Mouse (Mus musculus): ENCODE measurements around the gene Trappc3l. TPM values are rescaled to one million over a fixed set of nuclear protein-coding genes. Genes with fewer than 3 reads are reported as not detected.

The Trappc3l gene
- total and polyA plus RNA-seq, 3 experiments = not detected

DNA sequence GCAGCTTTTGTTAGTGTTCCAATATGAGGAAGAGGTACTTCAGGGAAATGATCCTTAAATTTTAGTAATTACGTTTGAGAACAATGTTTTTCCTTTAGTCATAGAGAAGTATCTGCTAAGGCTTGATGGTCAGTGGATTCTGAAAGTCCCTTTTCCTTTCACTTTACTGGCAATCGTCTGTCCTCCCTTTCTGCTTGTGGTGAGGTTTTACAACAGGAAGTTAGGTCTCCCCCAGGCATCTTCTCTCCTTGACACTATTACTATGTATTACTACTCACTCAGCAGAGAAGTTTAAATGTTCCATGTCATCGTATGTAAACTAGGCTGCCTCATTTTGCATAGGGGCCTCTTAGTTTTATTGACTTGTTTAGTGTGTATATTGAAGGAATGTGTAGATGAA, 52.1 kb downstream of the Trappc3l start:
- H3K4me3 ChIP-seq (replicated peaks in 1 of 3; ENCODE audit: low read depth in 2 of 3, low read length in 2 of 3, poor library complexity in 1 of 3) = no peak overlapping the region
- in situ Hi-C loops (cut with MboI; ENCODE audit: low pct_ligation_motif_present, low pct_unique_long_range_greater_than_20kb, low sequenced_read_pairs) = no loop called here
- no peak overlapping the region for H3K27ac ChIP-seq (ENCODE audit: insufficient read depth, low read depth)
- dilution Hi-C loops (cut with MboI; ENCODE audit: extremely low pct_ligation_motif_present, extremely low pct_unique_long_range_greater_than_20kb, low sequenced_read_pairs) = no loop called here
- no peaks in the 10 kb centered on the region for H3K79me2 ChIP-seq (replicated peaks; ENCODE audit: control insufficient read depth, extremely low read depth, insufficient read depth, poor library complexity, severe bottlenecking)
- H3K36me3 ChIP-seq (replicated peaks in 1 of 2; ENCODE audit: control insufficient read depth in 1 of 2, insufficient read depth in 1 of 2, low read length in 1 of 2) = no peaks in the 10 kb centered on the region
- no peaks in the 10 kb centered on the region for H3K9me3 ChIP-seq (replicated peaks; ENCODE audit: low read length)
- no peak overlapping the region for H3K9ac ChIP-seq (ENCODE audit: insufficient read depth, low read depth)
- H3K27me3 ChIP-seq (replicated peaks) = peaks cover 13% of the 10 kb centered on the region
- no peak overlapping the region for H3K4me2 ChIP-seq (ENCODE audit: insufficient read depth, low read depth, poor library complexity, severe bottlenecking)
- TF ChIP-seq TBP (conservative IDR thresholded peaks at IDR 0.05; ENCODE audit: low read depth, low read length) (peak; percentile 72), MAX (IDR thresholded peaks at IDR 0.05; ENCODE audit: low read length) (no peak)
- DNase-seq (ENCODE audit: extremely low read depth) = no peak
- peaks cover 0 to 18% of the 10 kb centered on the region in 2 experiments; a peak in 3 of 4 replicates for H3K4me1 ChIP-seq (ENCODE audit: control insufficient read depth in 1 of 2, insufficient read depth in 2 of 2)

DNA sequence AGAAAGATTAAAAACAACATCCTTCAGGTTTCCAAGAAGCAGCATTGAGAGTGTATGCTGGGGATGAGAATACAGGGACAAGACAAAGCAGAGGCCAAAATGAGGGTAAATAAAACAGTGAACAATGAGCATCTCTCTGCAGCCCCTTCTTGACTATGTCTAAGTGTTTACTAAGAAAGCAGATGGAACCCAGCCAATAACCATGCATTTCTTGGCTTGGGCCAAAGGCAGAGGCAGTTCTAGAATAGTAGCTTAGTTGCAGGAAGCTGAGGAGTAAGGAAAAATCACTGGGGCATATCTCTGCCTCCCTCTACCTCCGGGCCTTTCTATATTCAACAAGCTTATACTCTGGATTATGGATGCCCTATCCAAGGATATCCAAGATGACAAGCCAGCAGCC, 53.1 kb downstream of the Trappc3l start:
- Histone ChIP-seq H3K4me2 (ENCODE audit: insufficient read depth, low read depth, poor library complexity, severe bottlenecking) (no peak overlapping the region), H3K36me3 (replicated peaks in 1 of 2; ENCODE audit: control insufficient read depth in 1 of 2, insufficient read depth in 1 of 2, low read length in 1 of 2) (no peaks in the 10 kb centered on the region), H3K27me3 (replicated peaks) (peaks cover 13% of the 10 kb centered on the region), H3K9ac (ENCODE audit: insufficient read depth, low read depth) (no peak overlapping the region), H3K4me3 (replicated peaks in 1 of 3; ENCODE audit: low read depth in 2 of 3, low read length in 2 of 3, poor library complexity in 1 of 3) (no peak overlapping the region), H3K79me2 (replicated peaks; ENCODE audit: control insufficient read depth, extremely low read depth, insufficient read depth, poor library complexity, severe bottlenecking) (no peaks in the 10 kb centered on the region), H3K9me3 (replicated peaks; ENCODE audit: low read length) (no peaks in the 10 kb centered on the region), H3K4me1 (ENCODE audit: control insufficient read depth in 1 of 2, insufficient read depth in 2 of 2) (peaks cover 0 to 28% of the 10 kb centered on the region in 2 experiments; a peak in 3 of 4 replicates), H3K27ac (ENCODE audit: insufficient read depth, low read depth) (no peak overlapping the region)
- dilution Hi-C loops (cut with MboI; ENCODE audit: extremely low pct_ligation_motif_present, extremely low pct_unique_long_range_greater_than_20kb, low sequenced_read_pairs) (no loop called here), in situ Hi-C loops (cut with MboI; ENCODE audit: low pct_ligation_motif_present, low pct_unique_long_range_greater_than_20kb, low sequenced_read_pairs) (no loop called here)
- TF ChIP-seq ZMIZ1 (IDR thresholded peaks at IDR 0.05; ENCODE audit: low read depth, low read length) = no peak
- TF ChIP-seq TBP (conservative IDR thresholded peaks at IDR 0.05; ENCODE audit: low read depth, low read length) = no peak
- no peak for TF ChIP-seq JUND (conservative IDR thresholded peaks at IDR 0.05; ENCODE audit: low read depth, low read length)
- TF ChIP-seq E2F4 (IDR thresholded peaks at IDR 0.05; ENCODE audit: insufficient replicate concordance, low read depth, low read length) = no peak
- TF ChIP-seq PAX5 (IDR thresholded peaks at IDR 0.05; ENCODE audit: low read length) = no peak
- TF ChIP-seq ELF1 (IDR thresholded peaks at IDR 0.05; ENCODE audit: low read depth, low read length) = no peak
- no peak for TF ChIP-seq ZNF384 (IDR thresholded peaks at IDR 0.05; ENCODE audit: low read depth, low read length)
- DNase-seq (ENCODE audit: extremely low read depth) = no peak

DNA sequence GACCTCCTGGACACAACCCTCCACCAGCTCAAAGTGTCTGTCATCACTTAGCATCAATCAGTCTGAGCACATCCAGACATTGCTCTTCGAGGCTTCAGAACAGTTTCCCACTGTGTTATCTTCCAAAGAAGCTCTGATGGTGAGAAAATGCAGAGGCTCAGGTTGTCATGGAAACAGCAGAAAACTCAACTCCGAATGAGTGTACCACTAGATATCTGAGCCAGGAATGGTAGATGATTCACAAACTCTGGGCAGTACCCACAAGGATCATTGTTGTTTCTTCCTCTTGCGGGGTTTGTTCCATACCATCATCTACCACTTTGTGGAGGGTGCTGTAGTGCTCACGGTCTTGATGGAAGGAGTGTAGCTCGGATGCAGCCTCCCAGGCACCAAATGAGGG, 54.5 kb downstream of the Trappc3l start:
- no peak for DNase-seq (ENCODE audit: extremely low read depth)
- dilution Hi-C loops (cut with MboI; ENCODE audit: extremely low pct_ligation_motif_present, extremely low pct_unique_long_range_greater_than_20kb, low sequenced_read_pairs) = no loop called here
- H3K4me1 ChIP-seq (ENCODE audit: control insufficient read depth in 1 of 2, insufficient read depth in 2 of 2) = peaks cover 4 to 39% of the 10 kb centered on the region in 2 experiments; a peak in 3 of 4 replicates
- peaks cover 13% of the 10 kb centered on the region for H3K27me3 ChIP-seq (replicated peaks)
- no peaks in the 10 kb centered on the region for H3K9me3 ChIP-seq (replicated peaks; ENCODE audit: low read length)
- H3K36me3 ChIP-seq (replicated peaks in 1 of 2; ENCODE audit: control insufficient read depth in 1 of 2, insufficient read depth in 1 of 2, low read length in 1 of 2) = no peaks in the 10 kb centered on the region
- H3K27ac ChIP-seq (ENCODE audit: insufficient read depth, low read depth) = no peak overlapping the region
- H3K79me2 ChIP-seq (replicated peaks; ENCODE audit: control insufficient read depth, extremely low read depth, insufficient read depth, poor library complexity, severe bottlenecking) = no peaks in the 10 kb centered on the region
- in situ Hi-C loops (cut with MboI; ENCODE audit: low pct_ligation_motif_present, low pct_unique_long_range_greater_than_20kb, low sequenced_read_pairs) = no loop called here
- no peak overlapping the region for H3K4me3 ChIP-seq (replicated peaks in 1 of 3; ENCODE audit: low read depth in 2 of 3, low read length in 2 of 3, poor library complexity in 1 of 3)
- no peak overlapping the region for H3K4me2 ChIP-seq (ENCODE audit: insufficient read depth, low read depth, poor library complexity, severe bottlenecking)
- H3K9ac ChIP-seq (ENCODE audit: insufficient read depth, low read depth) = no peak overlapping the region
- TF ChIP-seq GABPA (IDR thresholded peaks at IDR 0.05; ENCODE audit: insufficient replicate concordance, low read depth, low read length) (no peak), PAX5 (IDR thresholded peaks at IDR 0.05; ENCODE audit: low read length) (no peak), SMC3 (IDR thresholded peaks at IDR 0.05; ENCODE audit: low read depth, low read length) (no peak), SIN3A (IDR thresholded peaks at IDR 0.05; ENCODE audit: low read length) (no peak), CHD2 (IDR thresholded peaks at IDR 0.05; ENCODE audit: low read length) (no peak), POLR2A (IDR thresholded peaks at IDR 0.05; ENCODE audit: low read depth, low read length) (no peak), JUND (conservative IDR thresholded peaks at IDR 0.05; ENCODE audit: low read depth, low read length) (no peak), HCFC1 (IDR thresholded peaks at IDR 0.05; ENCODE audit: low read depth, low read length) (no peak), ZMIZ1 (IDR thresholded peaks at IDR 0.05; ENCODE audit: low read depth, low read length) (no peak), ETS1 (conservative IDR thresholded peaks at IDR 0.05; ENCODE audit: low read depth, low read length) (no peak), TBP (conservative IDR thresholded peaks at IDR 0.05; ENCODE audit: low read depth, low read length) (no peak), TCF12 (IDR thresholded peaks at IDR 0.05; ENCODE audit: low read depth, low read length) (no peak), USF1 (IDR thresholded peaks at IDR 0.05; ENCODE audit: low read depth, low read length) (no peak), ELF1 (IDR thresholded peaks at IDR 0.05; ENCODE audit: low read depth, low read length) (no peak), ZC3H11A (IDR thresholded peaks at IDR 0.05; ENCODE audit: low read depth, low read length) (no peak), ZNF384 (IDR thresholded peaks at IDR 0.05; ENCODE audit: low read depth, low read length) (no peak), MAX (IDR thresholded peaks at IDR 0.05; ENCODE audit: low read length) (no peak), CTCF (conservative IDR thresholded peaks at IDR 0.05 in 1 of 2, IDR thresholded peaks at IDR 0.05 in 1 of 2; ENCODE audit: low read depth in 2 of 2, low read length in 2 of 2) (no peak)

Data from CH12.LX (cell line).